Mouse (Mus musculus): ENCODE results near the gene Ap2b1. TPM values are rescaled to one million over a fixed set of nuclear protein-coding genes. Genes with fewer than 3 reads are reported as not detected.
A peak's percentile ranks its signal among the peaks of the same experiment; 100 is the strongest.

Gene Ap2b1
- polyA plus RNA-seq, 1 experiment from 2014 or later = 135 TPM

GRCm38 (mm10) chr11:83357421-83357820 lies 58.6 kb downstream of the Ap2b1 start:
- H3K27me3 ChIP-seq (ENCODE audit: control insufficient read depth, insufficient read depth, low read depth, low read length) = no peaks in the 10 kb centered on the region
- 64% methylated on average over 3 of the region's 3 CpGs for WGBS

GRCm38 (mm10) chr11:83364656-83365055 lies 65.8 kb downstream of the Ap2b1 start:
- peaks cover 23% of the 10 kb centered on the region for H3K36me3 ChIP-seq (ENCODE audit: control insufficient read depth, insufficient read depth, low read length)
- no peaks in the 10 kb centered on the region for H3K4me1 ChIP-seq (ENCODE audit: control insufficient read depth, insufficient read depth, low read length)
- no peak overlapping the region for H3K9ac ChIP-seq (ENCODE audit: low read depth, low read length)
- WGBS = 93% methylated on average over 6 of the region's 6 CpGs
- no peak for ATAC-seq
- no peak overlapping the region for H3K4me3 ChIP-seq (ENCODE audit: low read depth, low read length)
- no peaks in the 10 kb centered on the region for H3K27me3 ChIP-seq (ENCODE audit: control insufficient read depth, insufficient read depth, low read depth, low read length)
- H3K27ac ChIP-seq (ENCODE audit: low read length) = no peak overlapping the region
- H3K4me2 ChIP-seq (ENCODE audit: low read length) = no peak overlapping the region
- no peaks in the 10 kb centered on the region for H3K9me3 ChIP-seq (replicated peaks; ENCODE audit: control insufficient read depth, low read length, poor library complexity, severe bottlenecking)

More at GRCm38 (mm10) chr11:83357421-83357820, 58.6 kb downstream of the Ap2b1 start:
- Histone ChIP-seq H3K27ac (ENCODE audit: low read length) (no peak overlapping the region), H3K4me1 (ENCODE audit: control insufficient read depth, insufficient read depth, low read length) (no peaks in the 10 kb centered on the region), H3K4me2 (ENCODE audit: low read length) (no peak overlapping the region), H3K9ac (ENCODE audit: low read depth, low read length) (no peak overlapping the region), H3K9me3 (replicated peaks; ENCODE audit: control insufficient read depth, low read length, poor library complexity, severe bottlenecking) (no peaks in the 10 kb centered on the region), H3K36me3 (ENCODE audit: control insufficient read depth, insufficient read depth, low read length) (0 out of 2 replicates have a peak, but pooled peaks cover 6% of the 10 kb centered on the region), H3K4me3 (ENCODE audit: low read depth, low read length) (no peak overlapping the region)
- ATAC-seq = no peak

DNA sequence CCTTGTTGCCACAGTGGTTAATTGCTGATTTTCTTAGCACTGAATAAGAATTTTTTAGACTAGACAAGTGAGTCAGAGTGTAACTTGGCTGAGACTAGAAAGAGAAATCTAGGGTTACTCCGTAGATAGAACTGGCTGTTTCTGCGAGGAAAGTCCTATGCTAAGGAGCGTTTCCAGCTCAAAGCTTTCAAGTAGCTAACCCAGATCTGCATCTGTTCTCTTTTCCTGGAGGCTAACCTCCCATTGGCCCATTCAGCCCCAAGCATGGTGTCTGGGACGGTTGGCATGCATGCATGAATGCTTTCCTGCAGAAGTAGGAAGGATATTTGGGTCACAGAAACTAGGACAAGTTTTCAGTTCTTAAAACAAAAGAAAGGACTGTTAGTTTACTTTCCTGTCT lies 72.4 kb downstream of the Ap2b1 start:
- 93% methylated on average over 4 of the region's 4 CpGs for WGBS
- Histone ChIP-seq H3K36me3 (ENCODE audit: control insufficient read depth, insufficient read depth, low read length) (peaks cover 32% of the 10 kb centered on the region), H3K9me3 (replicated peaks; ENCODE audit: control insufficient read depth, low read length, poor library complexity, severe bottlenecking) (no peaks in the 10 kb centered on the region), H3K4me3 (ENCODE audit: low read depth, low read length) (no peak overlapping the region), H3K4me1 (ENCODE audit: control insufficient read depth, insufficient read depth, low read length) (no peaks in the 10 kb centered on the region), H3K27ac (ENCODE audit: low read length) (no peak overlapping the region), H3K27me3 (ENCODE audit: control insufficient read depth, insufficient read depth, low read depth, low read length) (no peaks in the 10 kb centered on the region), H3K9ac (ENCODE audit: low read depth, low read length) (no peak overlapping the region), H3K4me2 (ENCODE audit: low read length) (no peak overlapping the region)
- no peak for ATAC-seq

GRCm38 (mm10) chr11:83379745-83380341 lies 81.0 kb downstream of the Ap2b1 start:
- peaks cover 14% of the 10 kb centered on the region; the same call in 1 of the 2 replicates for H3K36me3 ChIP-seq (ENCODE audit: control insufficient read depth, insufficient read depth, low read length)
- H3K4me2 ChIP-seq (ENCODE audit: low read length) = no peak overlapping the region
- WGBS = 85% methylated on average over 7 of the region's 7 CpGs
- no peaks in the 10 kb centered on the region for H3K27me3 ChIP-seq (ENCODE audit: control insufficient read depth, insufficient read depth, low read depth, low read length)
- no peak overlapping the region for H3K4me3 ChIP-seq (ENCODE audit: low read depth, low read length)
- no peak overlapping the region for H3K9ac ChIP-seq (ENCODE audit: low read depth, low read length)
- 0 out of 2 replicates have a peak, but pooled peaks cover 2% of the 10 kb centered on the region for H3K4me1 ChIP-seq (ENCODE audit: control insufficient read depth, insufficient read depth, low read length)
- no peaks in the 10 kb centered on the region for H3K9me3 ChIP-seq (replicated peaks; ENCODE audit: control insufficient read depth, low read length, poor library complexity, severe bottlenecking)
- ATAC-seq = no peak
- no peak overlapping the region for H3K27ac ChIP-seq (ENCODE audit: low read length)

DNA sequence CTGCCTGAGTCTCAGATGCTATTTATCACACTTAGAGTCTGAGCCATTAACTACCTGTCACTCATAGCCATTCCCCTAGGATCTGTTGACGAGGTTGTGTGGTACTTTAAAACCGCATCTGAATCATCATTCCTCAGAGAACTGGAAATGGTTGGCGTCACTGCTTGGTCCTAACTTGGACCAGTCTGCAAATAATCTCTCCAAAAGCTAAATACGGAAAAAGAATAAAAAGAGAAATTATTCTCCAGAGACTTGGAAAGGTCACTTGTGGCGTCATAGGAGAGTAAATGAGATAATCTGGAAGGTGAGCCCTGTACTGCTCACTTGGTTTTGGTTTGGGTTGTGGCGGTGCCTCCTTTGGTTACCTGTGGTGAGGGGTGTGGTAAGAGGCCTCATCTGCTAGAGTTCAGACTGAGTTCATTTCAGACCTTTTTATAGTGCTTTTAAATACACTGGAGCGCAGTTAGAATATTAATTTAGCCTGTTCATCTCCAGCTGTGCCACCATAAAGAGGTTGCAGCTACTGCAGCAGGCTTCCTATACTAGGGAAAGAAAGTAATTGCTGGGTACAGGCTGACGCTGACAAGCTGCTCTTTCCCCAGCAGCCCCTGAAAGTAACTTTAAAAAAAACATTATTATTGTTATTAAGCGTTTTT lies 84.2 kb downstream of the Ap2b1 start:
- 0 out of 2 replicates have a peak, but pooled peaks cover 2% of the 10 kb centered on the region for H3K4me1 ChIP-seq (ENCODE audit: control insufficient read depth, insufficient read depth, low read length)
- H3K4me3 ChIP-seq (ENCODE audit: low read depth, low read length) = no peak overlapping the region
- H3K27ac ChIP-seq (ENCODE audit: low read length) = no peak overlapping the region
- no peak overlapping the region for H3K4me2 ChIP-seq (ENCODE audit: low read length)
- H3K27me3 ChIP-seq (ENCODE audit: control insufficient read depth, insufficient read depth, low read depth, low read length) = no peaks in the 10 kb centered on the region
- no peak overlapping the region for H3K9ac ChIP-seq (ENCODE audit: low read depth, low read length)
- no peaks in the 10 kb centered on the region for H3K9me3 ChIP-seq (replicated peaks; ENCODE audit: control insufficient read depth, low read length, poor library complexity, severe bottlenecking)
- no peak for ATAC-seq
- WGBS = 50% methylated on average over 9 of the region's 9 CpGs
- peaks cover 7% of the 10 kb centered on the region; the same call in 1 of the 2 replicates for H3K36me3 ChIP-seq (ENCODE audit: control insufficient read depth, insufficient read depth, low read length)

DNA sequence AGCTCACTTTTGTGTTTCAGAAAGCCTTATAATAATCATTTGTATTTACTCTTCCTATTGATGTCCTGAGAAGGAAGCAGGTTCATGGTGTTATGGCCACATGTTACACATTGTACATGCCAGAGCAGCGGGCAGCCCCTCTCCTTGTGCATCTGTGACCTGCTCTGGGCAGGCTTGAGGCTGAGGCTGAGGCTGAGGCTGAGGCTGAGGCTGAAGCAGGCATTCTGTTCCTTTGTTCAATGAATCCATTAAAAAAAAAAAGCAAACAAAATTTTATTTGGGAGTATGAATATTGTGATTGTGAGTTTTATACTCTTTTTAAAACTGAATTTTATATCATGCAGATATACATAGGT lies 84.7 kb downstream of the Ap2b1 start:
- Histone ChIP-seq H3K27ac (ENCODE audit: low read length) (no peak overlapping the region), H3K4me1 (ENCODE audit: control insufficient read depth, insufficient read depth, low read length) (0 out of 2 replicates have a peak, but pooled peaks cover 2% of the 10 kb centered on the region), H3K4me2 (ENCODE audit: low read length) (no peak overlapping the region), H3K9me3 (replicated peaks; ENCODE audit: control insufficient read depth, low read length, poor library complexity, severe bottlenecking) (no peaks in the 10 kb centered on the region), H3K36me3 (ENCODE audit: control insufficient read depth, insufficient read depth, low read length) (peaks cover 6% of the 10 kb centered on the region; the same call in 1 of the 2 replicates), H3K9ac (ENCODE audit: low read depth, low read length) (no peak overlapping the region), H3K27me3 (ENCODE audit: control insufficient read depth, insufficient read depth, low read depth, low read length) (no peaks in the 10 kb centered on the region), H3K4me3 (ENCODE audit: low read depth, low read length) (no peak overlapping the region)
- 75% methylated on average over 1 of the region's 1 CpGs for WGBS
- ATAC-seq = no peak

- Histone ChIP-seq H3K9ac (ENCODE audit: low read depth, low read length) (no peak overlapping the region), H3K4me2 (ENCODE audit: low read length) (no peak overlapping the region), H3K27me3 (ENCODE audit: control insufficient read depth, insufficient read depth, low read depth, low read length) (no peaks in the 10 kb centered on the region), H3K9me3 (replicated peaks; ENCODE audit: control insufficient read depth, low read length, poor library complexity, severe bottlenecking) (no peaks in the 10 kb centered on the region), H3K4me1 (ENCODE audit: control insufficient read depth, insufficient read depth, low read length) (peaks cover 9% of the 10 kb centered on the region), H3K27ac (ENCODE audit: low read length) (no peak overlapping the region), H3K36me3 (ENCODE audit: control insufficient read depth, insufficient read depth, low read length) (peaks cover 18% of the 10 kb centered on the region; the same call in 1 of the 2 replicates), H3K4me3 (ENCODE audit: low read depth, low read length) (no peak overlapping the region)
- WGBS = 98% methylated on average over 4 of the region's 4 CpGs
- ATAC-seq = no peak
Observed at GRCm38 (mm10) chr11:83393062-83393461, 94.2 kb downstream of the Ap2b1 start.

DNA sequence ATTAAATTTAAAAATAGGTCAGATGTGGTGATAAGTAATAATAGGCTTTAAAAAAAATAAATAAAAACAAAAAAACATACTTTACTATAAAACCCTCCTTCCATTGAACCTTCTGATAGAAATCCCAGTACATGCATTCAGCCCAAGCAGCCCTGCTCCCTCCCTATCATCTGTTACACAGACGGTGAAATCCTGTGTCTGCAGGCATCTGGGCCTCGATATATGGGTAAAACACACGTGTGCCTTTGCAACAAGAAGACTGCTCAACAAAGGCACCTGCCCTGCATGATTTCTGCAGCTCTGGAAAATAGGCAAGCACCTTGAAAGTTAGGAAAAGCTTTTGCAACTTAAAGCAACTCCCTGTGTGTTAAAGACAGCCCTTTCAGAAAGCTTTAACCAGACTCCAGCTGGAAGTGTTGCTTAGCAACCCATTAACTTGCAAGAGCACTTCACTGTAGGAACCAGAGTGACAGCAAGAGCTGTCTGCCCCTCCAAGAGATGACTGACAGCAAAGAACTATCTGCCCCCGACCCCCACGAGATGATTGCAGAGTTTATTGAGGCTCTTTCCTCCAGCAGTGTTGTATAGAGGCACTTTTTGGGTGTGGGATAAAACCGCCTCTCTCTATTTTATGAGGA lies 96.1 kb downstream of the Ap2b1 start:
- Histone ChIP-seq H3K36me3 (ENCODE audit: control insufficient read depth, insufficient read depth, low read length) (peaks cover 21% of the 10 kb centered on the region; the same call in 1 of the 2 replicates), H3K27me3 (ENCODE audit: control insufficient read depth, insufficient read depth, low read depth, low read length) (no peaks in the 10 kb centered on the region), H3K27ac (ENCODE audit: low read length) (no peak overlapping the region; the same call in 1 of the 2 replicates), H3K4me3 (ENCODE audit: low read depth, low read length) (no peak overlapping the region), H3K4me1 (ENCODE audit: control insufficient read depth, insufficient read depth, low read length) (peaks cover 9% of the 10 kb centered on the region), H3K9me3 (replicated peaks; ENCODE audit: control insufficient read depth, low read length, poor library complexity, severe bottlenecking) (no peaks in the 10 kb centered on the region), H3K9ac (ENCODE audit: low read depth, low read length) (no peak overlapping the region), H3K4me2 (ENCODE audit: low read length) (no peak overlapping the region)
- ATAC-seq = peak; percentile 88
- 13% methylated on average over 6 of the region's 6 CpGs for WGBS

DNA sequence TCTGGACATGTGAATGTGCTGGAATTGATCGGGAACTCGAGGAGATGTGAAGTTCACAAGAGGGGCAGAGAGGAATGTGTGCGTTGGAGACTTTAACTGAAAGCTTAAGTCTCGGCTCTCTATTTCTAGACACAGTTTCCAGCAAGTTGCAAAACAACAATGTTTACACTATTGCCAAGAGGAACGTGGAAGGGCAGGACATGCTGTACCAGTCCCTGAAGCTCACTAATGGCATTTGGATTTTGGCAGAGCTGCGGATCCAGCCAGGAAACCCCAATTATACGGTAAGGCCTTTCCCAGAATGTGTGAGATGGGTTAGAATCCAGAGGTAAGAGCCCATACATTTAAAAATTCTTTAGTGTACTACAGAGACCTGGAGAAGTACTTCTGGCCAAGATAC lies 98.8 kb downstream of the Ap2b1 start:
- H3K4me1 ChIP-seq (ENCODE audit: control insufficient read depth, insufficient read depth, low read length) = peaks cover 9% of the 10 kb centered on the region
- H3K9me3 ChIP-seq (replicated peaks; ENCODE audit: control insufficient read depth, low read length, poor library complexity, severe bottlenecking) = no peaks in the 10 kb centered on the region
- no peak overlapping the region for H3K4me3 ChIP-seq (ENCODE audit: low read depth, low read length)
- 95% methylated on average over 7 of the region's 7 CpGs for WGBS
- H3K27me3 ChIP-seq (ENCODE audit: control insufficient read depth, insufficient read depth, low read depth, low read length) = no peaks in the 10 kb centered on the region
- H3K4me2 ChIP-seq (ENCODE audit: low read length) = no peak overlapping the region
- H3K27ac ChIP-seq (ENCODE audit: low read length) = no peak overlapping the region
- ATAC-seq = no peak
- H3K9ac ChIP-seq (ENCODE audit: low read depth, low read length) = no peak overlapping the region
- H3K36me3 ChIP-seq (ENCODE audit: control insufficient read depth, insufficient read depth, low read length) = peaks cover 17% of the 10 kb centered on the region; the same call in 1 of the 2 replicates

All from midbrain, embryonic 16.5 days (tissue).